Mouse (Mus musculus) frontal cortex, postnatal 25 days (tissue): ENCODE data around the gene Cox4i2.

ENCODE experiments used
- DNase-seq, 2 experiments: peaks; one replicate each; pipeline ENCODE4 v3.0.0; 2022; ENCODE audit warnings: low spot score in 2 of 2

Gene Cox4i2

GRCm38 (mm10) chr2:152767618-152768271, 13.8 kb downstream of the Cox4i2 start:
- DNase-seq = no peak

GRCm38 (mm10) chr2:152769677-152770076, 15.7 kb downstream of the Cox4i2 start:
- no peak for DNase-seq

- no peak for DNase-seq
These were observed 17.6 kb downstream of the Cox4i2 start for GRCm38 (mm10) chr2:152771571-152771970.

- DNase-seq = no peak
These were observed 18.3 kb downstream of the Cox4i2 start for GRCm38 (mm10) chr2:152772231-152772630.

- no peak for DNase-seq
These were observed 21.4 kb downstream of the Cox4i2 start for GRCm38 (mm10) chr2:152775357-152775756.

GRCm38 (mm10) chr2:152776019-152776418, 22.0 kb downstream of the Cox4i2 start:
- no peak for DNase-seq

GRCm38 (mm10) chr2:152776435-152776834, 22.5 kb downstream of the Cox4i2 start:
- DNase-seq = peak in 1 of 2 experiments; percentile 36

GRCm38 (mm10) chr2:152777081-152777480, 23.1 kb downstream of the Cox4i2 start:
- DNase-seq = no peak

- DNase-seq = no peak
These were observed 26.5 kb downstream of the Cox4i2 start for GRCm38 (mm10) chr2:152780466-152780865.

GRCm38 (mm10) chr2:152781031-152781711, 27.2 kb downstream of the Cox4i2 start:
- no peak for DNase-seq

- DNase-seq = no peak
These were observed 28.7 kb downstream of the Cox4i2 start for GRCm38 (mm10) chr2:152782656-152783055.

- DNase-seq = no peak
These were observed 29.3 kb downstream of the Cox4i2 start for GRCm38 (mm10) chr2:152783241-152783640.

- DNase-seq = no peak
These were observed 30.7 kb downstream of the Cox4i2 start for GRCm38 (mm10) chr2:152784640-152785039.

GRCm38 (mm10) chr2:152785446-152786350, 31.7 kb downstream of the Cox4i2 start:
- DNase-seq = peak; percentile 56 to 63

- no peak for DNase-seq
These were observed 33.2 kb downstream of the Cox4i2 start for GRCm38 (mm10) chr2:152787136-152787535.

- no peak for DNase-seq
These were observed 33.6 kb downstream of the Cox4i2 start for GRCm38 (mm10) chr2:152787543-152787942.

- peak in 1 of 2 experiments; percentile 35 for DNase-seq
These were observed 35.0 kb downstream of the Cox4i2 start for GRCm38 (mm10) chr2:152788892-152789421.

GRCm38 (mm10) chr2:152789591-152789999, 35.6 kb downstream of the Cox4i2 start:
- no peak for DNase-seq

GRCm38 (mm10) chr2:152792461-152792860, 38.5 kb downstream of the Cox4i2 start:
- DNase-seq = no peak

- no peak for DNase-seq
These were observed 39.4 kb downstream of the Cox4i2 start for GRCm38 (mm10) chr2:152793381-152793780.

- no peak for DNase-seq
These were observed 40.4 kb downstream of the Cox4i2 start for GRCm38 (mm10) chr2:152794281-152794827.

GRCm38 (mm10) chr2:152797589-152797988, 43.6 kb downstream of the Cox4i2 start:
- DNase-seq = no peak
